In the genomic region with DNA sequence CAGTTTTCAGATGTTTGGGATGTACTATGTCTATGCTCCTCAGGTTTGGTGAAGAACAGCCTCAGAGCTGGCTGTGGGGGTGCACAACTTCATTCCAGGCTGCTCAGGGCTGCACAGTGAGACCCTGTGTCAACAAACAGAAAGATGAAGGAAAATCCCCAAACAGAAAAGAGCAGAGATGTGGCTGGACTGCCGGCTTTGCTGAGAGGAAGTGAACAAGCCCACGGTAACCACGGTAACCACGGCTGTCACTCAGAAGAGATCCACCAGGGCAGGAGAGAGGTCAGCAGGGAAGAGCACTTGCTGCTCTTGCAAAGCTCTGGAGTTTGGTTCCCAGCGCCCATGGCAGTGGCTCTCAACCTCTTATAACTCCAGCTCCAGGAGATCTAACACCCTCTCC, we compare ENCODE assay signal across 8 mouse cellular contexts. TPM values are rescaled to one million over a fixed set of nuclear protein-coding genes. Genes with fewer than 3 reads are reported as not detected.
DNase-seq lines count a peak whose midpoint lies in the region; ATAC-seq and TF ChIP-seq lines count a peak whose summit lies in the region.

No protein-coding gene starts in this region.

- H3K9me3 ChIP-seq in kidney, postnatal 0 days (replicated peaks; ENCODE audit: low read length): no peaks in the 10 kb centered on the region
- H3K9me3 ChIP-seq in CH12.LX (replicated peaks; ENCODE audit: low read length): no peaks in the 10 kb centered on the region
- H3K9me3 ChIP-seq in liver, postnatal 0 days (ENCODE audit: low read length): no peaks in the 10 kb centered on the region

- H3K27me3 ChIP-seq in kidney, postnatal 0 days (ENCODE audit: insufficient read depth, low read length): no peaks in the 10 kb centered on the region
- H3K27me3 ChIP-seq in CH12.LX (replicated peaks): no peaks in the 10 kb centered on the region
- no peaks in the 10 kb centered on the region for H3K27me3 ChIP-seq in liver, postnatal 0 days (ENCODE audit: insufficient read depth, low read length)

- H3K4me2 ChIP-seq in kidney, postnatal 0 days (ENCODE audit: low read length): no peak overlapping the region
- no peak overlapping the region for H3K4me2 ChIP-seq in CH12.LX (ENCODE audit: insufficient read depth, low read depth, poor library complexity, severe bottlenecking)
- H3K4me2 ChIP-seq in liver, postnatal 0 days (ENCODE audit: low read depth, low read length): no peak overlapping the region

- DNase-seq in kidney, postnatal 0 days (ENCODE audit: low spot score): peak; percentile 56
- DNase-seq in kidney, adult 11 months: no peak
- peak; percentile 50 for DNase-seq in CH12.LX (ENCODE audit: extremely low read depth)
- DNase-seq in brain, adult 2 months (ENCODE audit: low read depth, low spot score): peak; percentile 66
- DNase-seq in liver, postnatal 0 days: peak; percentile 49
- peak; percentile 45 for DNase-seq in thymus, postnatal 4 days
- no peak for DNase-seq in adrenal gland, postnatal 4 days (ENCODE audit: low spot score in 2 of 2)
- no peak for DNase-seq in spleen, postnatal 4 days (ENCODE audit: low spot score in 2 of 2)

- H3K79me2 ChIP-seq in CH12.LX (replicated peaks; ENCODE audit: control insufficient read depth, extremely low read depth, insufficient read depth, poor library complexity, severe bottlenecking): no peaks in the 10 kb centered on the region

- WGBS in kidney, postnatal 0 days: 34% methylated on average over 5 of the region's 5 CpGs
- 8% methylated on average over 5 of the region's 5 CpGs for WGBS in liver, postnatal 0 days (ENCODE audit: insufficient replicate concordance)

- ATAC-seq in kidney, postnatal 0 days (replicated peaks; ENCODE audit: low FRiP score, low read depth): 0 out of 2 replicates have a peak, but pooled peaks have one; percentile 15
- no peak for ATAC-seq in liver, postnatal 0 days

- dilution Hi-C loops in CH12.LX (cut with MboI; ENCODE audit: extremely low pct_ligation_motif_present, extremely low pct_unique_long_range_greater_than_20kb, low sequenced_read_pairs): no loop called here

- in situ Hi-C loops in CH12.LX (cut with MboI; ENCODE audit: low pct_ligation_motif_present, low pct_unique_long_range_greater_than_20kb, low sequenced_read_pairs): no loop called here

- no peak overlapping the region for H3K27ac ChIP-seq in kidney, postnatal 0 days
- no peak overlapping the region for H3K27ac ChIP-seq in CH12.LX (ENCODE audit: insufficient read depth, low read depth)
- no peak overlapping the region for H3K27ac ChIP-seq in liver, postnatal 0 days (ENCODE audit: low read depth)

- TF ChIP-seq RAD21 in CH12.LX (IDR thresholded peaks at IDR 0.05; ENCODE audit: low read depth, low read length): no peak

- no peak overlapping the region for H3K9ac ChIP-seq in kidney, postnatal 0 days (ENCODE audit: low read depth, low read length)
- H3K9ac ChIP-seq in CH12.LX (ENCODE audit: insufficient read depth, low read depth): no peak overlapping the region
- H3K9ac ChIP-seq in liver, postnatal 0 days (replicated peaks): no peak overlapping the region

- H3K4me1 ChIP-seq in kidney, postnatal 0 days (replicated peaks; ENCODE audit: insufficient read depth, low read length): 0 out of 2 replicates have a peak, but pooled peaks cover 3% of the 10 kb centered on the region
- H3K4me1 ChIP-seq in CH12.LX (ENCODE audit: control insufficient read depth in 1 of 2, insufficient read depth in 2 of 2): peaks cover 3 to 12% of the 10 kb centered on the region in 2 experiments
- peaks cover 11% of the 10 kb centered on the region for H3K4me1 ChIP-seq in liver, postnatal 0 days (ENCODE audit: insufficient read depth)

- H3K4me3 ChIP-seq in kidney, postnatal 0 days (replicated peaks; ENCODE audit: low read depth, low read length): no peak overlapping the region
- H3K4me3 ChIP-seq in CH12.LX (replicated peaks in 1 of 3; ENCODE audit: low read depth in 2 of 3, low read length in 2 of 3, poor library complexity in 1 of 3): no peak overlapping the region
- H3K4me3 ChIP-seq in liver, postnatal 0 days (ENCODE audit: low read depth, low read length): no peak overlapping the region

- no peak for TF ChIP-seq EP300 in CH12.LX (IDR thresholded peaks at IDR 0.05; ENCODE audit: low read length)
- no peak for TF ChIP-seq EP300 in liver, postnatal 0 days (IDR thresholded peaks at IDR 0.05; ENCODE audit: low read depth)

- no peaks in the 10 kb centered on the region for H3K36me3 ChIP-seq in kidney, postnatal 0 days (ENCODE audit: insufficient read depth, low read length)
- H3K36me3 ChIP-seq in CH12.LX (replicated peaks in 1 of 2; ENCODE audit: control insufficient read depth in 1 of 2, insufficient read depth in 1 of 2, low read length in 1 of 2): peaks cover 8 to 46% of the 10 kb centered on the region in 2 experiments
- H3K36me3 ChIP-seq in liver, postnatal 0 days (replicated peaks; ENCODE audit: insufficient read depth, low read length): peaks cover 2% of the 10 kb centered on the region; the same call in 1 of the 2 replicates

- no peak for TF ChIP-seq POLR2A in CH12.LX (IDR thresholded peaks at IDR 0.05; ENCODE audit: low read depth, low read length)

- no peak for TF ChIP-seq CTCF in kidney, postnatal 0 days (IDR thresholded peaks at IDR 0.05; ENCODE audit: low read depth)
- no peak for TF ChIP-seq CTCF in CH12.LX (conservative IDR thresholded peaks at IDR 0.05 in 1 of 2, IDR thresholded peaks at IDR 0.05 in 1 of 2; ENCODE audit: low read depth in 2 of 2, low read length in 2 of 2)
- no peak for TF ChIP-seq CTCF in liver, postnatal 0 days (IDR thresholded peaks at IDR 0.05; ENCODE audit: low read depth)

TF ChIP-seq in CH12.LX, 34 proteins besides CTCF, POLR2A, EP300 and RAD21:
- no peak for TF ChIP-seq MYC (IDR thresholded peaks at IDR 0.05; ENCODE audit: low read depth, low read length)
- TF ChIP-seq GABPA (IDR thresholded peaks at IDR 0.05; ENCODE audit: insufficient replicate concordance, low read depth, low read length): no peak
- no peak for TF ChIP-seq ZKSCAN1 (IDR thresholded peaks at IDR 0.05; ENCODE audit: borderline replicate concordance, low read depth, low read length)
- no peak for TF ChIP-seq SIN3A (IDR thresholded peaks at IDR 0.05; ENCODE audit: low read length)
- no peak for TF ChIP-seq MAX (IDR thresholded peaks at IDR 0.05; ENCODE audit: low read length)
- TF ChIP-seq JUND (conservative IDR thresholded peaks at IDR 0.05; ENCODE audit: low read depth, low read length): no peak
- no peak for TF ChIP-seq MEF2A (IDR thresholded peaks at IDR 0.05; ENCODE audit: borderline replicate concordance, low read depth, low read length)
- TF ChIP-seq ETS1 (conservative IDR thresholded peaks at IDR 0.05; ENCODE audit: low read depth, low read length): no peak
- no peak for TF ChIP-seq UBTF (IDR thresholded peaks at IDR 0.05; ENCODE audit: low read depth, low read length)
- no peak for TF ChIP-seq USF1 (IDR thresholded peaks at IDR 0.05; ENCODE audit: low read depth, low read length)
- no peak for TF ChIP-seq BHLHE40 (IDR thresholded peaks at IDR 0.05; ENCODE audit: low read depth, low read length)
- no peak for TF ChIP-seq JUN (IDR thresholded peaks at IDR 0.05; ENCODE audit: insufficient read depth, low read depth, low read length)
- TF ChIP-seq USF2 (conservative IDR thresholded peaks at IDR 0.05; ENCODE audit: low read depth, low read length): no peak

RNA-seq across cellular contexts. Expression of a gene that starts 14.1 kb away (rescaled TPM):
- 31.7 and 32.4 TPM in 2 replicates for polyA plus RNA-seq in kidney, postnatal 0 days (2015; fragmentation: Nextera tagmentation; extraction: Ambion mirVana)
- total RNA-seq in CH12.LX (2012; rRNA removed) (10.2 and 11.9 TPM in 2 replicates), CH12.LX (2014; rRNA removed) (14.9 and 15.8 TPM in 2 replicates)
- 11.8 and 13.5 TPM in 2 replicates for polyA plus RNA-seq in CH12.LX (2012; ENCODE audit: insufficient read length, low read depth)
- polyA plus RNA-seq in liver, postnatal 0 days (2015; fragmentation: Nextera tagmentation; extraction: Ambion mirVana): 7.8 and 9.2 TPM in 2 replicates
- total RNA-seq in adrenal gland, postnatal 4 days (2021): 100 to 1,000 TPM; 103 to 116 TPM

Comparison
In these comparisons a context has a peak if more than half of its experiments do, and no peak if none do; other contexts are left out.
1. DNase-seq: peak in kidney, postnatal 0 days (single experiment), CH12.LX (single experiment), brain, adult 2 months (single experiment), liver, postnatal 0 days (single experiment) and thymus, postnatal 4 days (single experiment); none in kidney, adult 11 months (single experiment), adrenal gland, postnatal 4 days (0 of 2) and spleen, postnatal 4 days (0 of 2).